Mouse (Mus musculus) spleen, adult 2 months (tissue): Measurements from ENCODE around the gene Pithd1. TPM values are rescaled to one million over a fixed set of nuclear protein-coding genes. Genes with fewer than 3 reads are reported as not detected.

ENCODE experiments used
- DNase-seq, 2 experiments: peaks; one replicate each; pipeline versions ENCODE4 v3.0.0 to v3.0.0-alpha.2; 2012 to 2021; ENCODE audit warnings: low spot score in 2 of 2, low read depth in 1 of 2
- H3K27ac ChIP-seq: fragments of 200-500 bp; 2 replicates; pipeline ENCODE4 v1.5.1; 2012; ENCODE audit warnings: low read length, inconsistent platforms; ENCODE audit not compliant: insufficient read depth
- H3K27me3 ChIP-seq: fragments of 200-500 bp; 2 replicates; pipeline ENCODE4 v1.6.1; 2012; ENCODE audit warnings: mild to moderate bottlenecking, moderate library complexity, low read length, inconsistent platforms; ENCODE audit not compliant: control insufficient read depth, insufficient read depth
- H3K36me3 ChIP-seq: fragments of 200-500 bp; 2 replicates; pipeline ENCODE4 v1.6.1; 2012; ENCODE audit warnings: mild to moderate bottlenecking, low read length, inconsistent platforms; ENCODE audit not compliant: control insufficient read depth, insufficient read depth
- H3K4me1 ChIP-seq: fragments of 200-500 bp; 2 replicates; pipeline ENCODE4 v1.6.1; 2011; ENCODE audit warnings: inconsistent platforms; ENCODE audit not compliant: control insufficient read depth, insufficient read depth, insufficient read length
- H3K4me3 ChIP-seq: fragments of 200-500 bp; 2 replicates; pipeline ENCODE4 v1.5.1; 2011; ENCODE audit warnings: mild to moderate bottlenecking, inconsistent platforms; ENCODE audit not compliant: insufficient read depth, insufficient read length; ENCODE audit errors: extremely low read depth
- CTCF ChIP-seq: fragments of 200-500 bp; IDR thresholded peaks from 2 replicates; pipeline ENCODE4 v1.5.1; 2011; ENCODE audit warnings: mild to moderate bottlenecking, inconsistent platforms; ENCODE audit not compliant: insufficient read depth, insufficient read length, insufficient replicate concordance; ENCODE audit errors: extremely low read depth
- POLR2A ChIP-seq: fragments of 200-500 bp; IDR thresholded peaks from 2 replicates; pipeline ENCODE4 v1.6.1; 2011; ENCODE audit warnings: low read depth, low read length, inconsistent platforms
- WGBS: fragments of 180-500 bp; shearing (Covaris S2); methylation state at CpG from one replicate; pipeline ENCODE4 v1.1.7; 2018; 5-methylcytosine and 5-hydroxymethylcytosine counted together
- polyA plus RNA-seq: library from polyadenylated mRNA; depleted of rRNA; stranded (reverse); fragments of >200 nt; gene quantifications from 2 replicates; pipeline ENCODE4 v1.2.3, GENCODE M21; 2012

Pithd1 gene
- polyA plus RNA-seq, 1 experiment = 31.0 TPM

- DNase-seq = no peak
- 88% methylated on average over 19 of the region's 19 CpGs for WGBS
- Histone ChIP-seq H3K4me1 (peaks cover 12% of the 10 kb centered on the region; the same call in 1 of the 2 replicates), H3K27me3 (no peaks in the 10 kb centered on the region), H3K27ac (no peak overlapping the region), H3K36me3 (peaks cover 31% of the 10 kb centered on the region), H3K4me3 (no peak overlapping the region)
- TF ChIP-seq POLR2A (no peak), CTCF (no peak)
These were observed 18.7 kb downstream of the Pithd1 start for GRCm38 (mm10) chr4:135968271-135968869.

- no peak overlapping the region for H3K4me3 ChIP-seq
- H3K36me3 ChIP-seq = peaks cover 31% of the 10 kb centered on the region
- H3K27ac ChIP-seq = no peak overlapping the region
- no peaks in the 10 kb centered on the region for H3K27me3 ChIP-seq
- no peak for DNase-seq
- TF ChIP-seq POLR2A (no peak), CTCF (no peak)
- 95% methylated on average over 18 of the region's 18 CpGs for WGBS
- H3K4me1 ChIP-seq = peaks cover 8% of the 10 kb centered on the region; the same call in 1 of the 2 replicates
These were observed 19.8 kb downstream of the Pithd1 start for GRCm38 (mm10) chr4:135967086-135967760.

GRCm38 (mm10) chr4:135966283-135966682 lies 20.8 kb downstream of the Pithd1 start:
- DNase-seq = no peak
- Histone ChIP-seq H3K36me3 (peaks cover 31% of the 10 kb centered on the region), H3K27ac (no peak overlapping the region), H3K4me3 (no peak overlapping the region), H3K4me1 (peaks cover 8% of the 10 kb centered on the region; the same call in 1 of the 2 replicates), H3K27me3 (no peaks in the 10 kb centered on the region)
- TF ChIP-seq CTCF = no peak
- WGBS = 95% methylated on average over 16 of the region's 16 CpGs

GRCm38 (mm10) chr4:135965113-135965512 lies 22.0 kb downstream of the Pithd1 start:
- H3K36me3 ChIP-seq = peaks cover 31% of the 10 kb centered on the region
- no peak overlapping the region for H3K27ac ChIP-seq
- WGBS = 84% methylated on average over 9 of the region's 9 CpGs
- no peak overlapping the region for H3K4me3 ChIP-seq
- no peaks in the 10 kb centered on the region for H3K27me3 ChIP-seq
- no peak for TF ChIP-seq CTCF
- no peak for TF ChIP-seq POLR2A
- no peak for DNase-seq
- H3K4me1 ChIP-seq = peaks cover 8% of the 10 kb centered on the region; the same call in 1 of the 2 replicates

- Histone ChIP-seq H3K27ac (no peak overlapping the region), H3K36me3 (peaks cover 25% of the 10 kb centered on the region), H3K27me3 (no peaks in the 10 kb centered on the region), H3K4me3 (peak overlapping the region; percentile 70; the same call in 1 of the 2 replicates), H3K4me1 (peaks cover 8% of the 10 kb centered on the region; the same call in 1 of the 2 replicates)
- DNase-seq = no peak
- 3% methylated on average over 12 of the region's 12 CpGs for WGBS
- no peak for TF ChIP-seq POLR2A
- no peak for TF ChIP-seq CTCF
These were observed 22.6 kb downstream of the Pithd1 start for GRCm38 (mm10) chr4:135964426-135964825.

GRCm38 (mm10) chr4:135963457-135964193 lies 23.4 kb downstream of the Pithd1 start, which contains the start of gene Gale:
Gene Gale (plus strand): TSS chr4:135963727.
- under 1% methylated on average over 56 of the region's 56 CpGs for WGBS
- H3K36me3 ChIP-seq = peaks cover 23% of the 10 kb centered on the region

More at GRCm38 (mm10) chr4:135963457-135964193, 23.4 kb downstream of the Pithd1 start, which contains the start of gene Gale:
- H3K27me3 ChIP-seq = no peaks in the 10 kb centered on the region
- DNase-seq = peak; percentile 95 to 97
- H3K4me1 ChIP-seq = peaks cover 8% of the 10 kb centered on the region; the same call in 1 of the 2 replicates
- peak within 1 kb of the TSS; percentile 94 for H3K27ac ChIP-seq
- H3K4me3 ChIP-seq = peak within 1 kb of the TSS; percentile 72
- peak; percentile 95 for TF ChIP-seq POLR2A
- no peak for TF ChIP-seq CTCF
